Mouse (Mus musculus) stomach, postnatal 0 days (tissue): ENCODE data around the gene Sestd1.

Source experiments
- CTCF ChIP-seq: IDR thresholded peaks from 2 replicates; pipeline ENCODE4 v1.5.1; 2016; ENCODE audit warnings: antibody characterized with exemption, low read depth, mild to moderate bottlenecking, moderate library complexity
- EP300 ChIP-seq: optimal IDR thresholded peaks from 2 replicates; pipeline ENCODE3; 2016; ENCODE audit warnings: antibody characterized with exemption

DNA sequence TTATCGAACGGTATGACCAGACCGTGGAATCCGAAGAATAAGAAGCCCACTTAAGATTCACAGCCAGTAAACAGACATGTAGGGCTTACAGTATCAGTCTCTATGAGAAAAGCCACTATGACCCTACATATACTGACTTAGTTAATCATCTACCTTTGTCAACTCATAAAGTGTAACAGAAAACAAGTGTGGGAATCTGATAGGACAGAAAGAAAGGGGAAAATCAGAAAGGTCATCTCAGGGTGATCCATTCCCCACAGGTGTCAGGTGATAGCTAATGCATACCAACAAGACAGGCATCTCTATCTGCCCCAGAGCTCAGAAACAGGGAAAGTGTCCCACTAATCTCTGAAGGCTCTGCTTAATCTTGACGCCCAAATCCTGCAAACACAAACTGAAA, 4.5 kb downstream of the Sestd1 start:
- TF ChIP-seq EP300 (no peak), CTCF (no peak)
